Mouse (Mus musculus) layer of hippocampus, adult 11-12 months (tissue): ENCODE results near the gene Grid2.
A peak's percentile ranks its signal among the peaks of the same experiment; 100 is the strongest.

Experiments
- DNase-seq: peaks from one replicate; pipeline ENCODE4 v3.0.0; 2022; ENCODE audit warnings: low spot score

The Grid2 gene

DNA sequence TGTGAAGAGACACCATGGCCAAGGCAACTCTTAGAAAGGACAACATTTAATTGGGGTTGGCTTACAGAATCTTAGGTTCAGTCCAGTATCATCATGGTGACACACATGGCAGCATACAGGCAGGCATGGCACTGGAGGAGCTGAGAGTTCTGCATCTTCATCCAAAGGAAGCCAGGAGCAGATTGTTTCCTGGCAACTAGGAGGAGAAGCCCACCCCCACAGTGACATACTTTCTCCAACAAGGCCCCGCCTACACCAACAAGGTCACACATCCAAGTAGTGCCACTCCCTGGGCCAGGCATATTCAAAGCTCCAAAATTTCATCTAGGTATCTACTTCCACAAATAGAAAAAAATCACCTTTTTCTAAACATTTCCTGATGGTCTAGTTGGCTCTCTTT lies 1351.4 kb downstream of the Grid2 start:
- DNase-seq: no peak

DNA sequence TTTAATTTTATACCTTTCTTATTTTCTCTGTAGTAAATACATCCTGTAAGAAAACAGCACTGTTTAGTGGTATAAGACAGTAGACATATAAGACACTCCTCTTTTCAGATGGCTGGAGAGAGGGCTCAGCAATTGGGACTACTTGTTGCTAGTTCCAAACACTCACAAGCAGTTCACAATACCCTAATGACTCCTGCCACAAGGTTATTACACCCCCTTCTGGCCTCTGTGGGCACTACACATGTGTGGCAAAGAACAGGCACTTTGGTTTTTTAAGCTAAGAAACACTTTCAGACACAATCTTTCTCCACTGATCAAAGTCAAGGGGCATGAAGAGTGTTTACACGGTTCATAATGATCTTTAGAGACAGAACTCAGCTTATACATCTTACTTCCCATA lies 1352.3 kb downstream of the Grid2 start:
- peak; percentile 60 for DNase-seq

DNA sequence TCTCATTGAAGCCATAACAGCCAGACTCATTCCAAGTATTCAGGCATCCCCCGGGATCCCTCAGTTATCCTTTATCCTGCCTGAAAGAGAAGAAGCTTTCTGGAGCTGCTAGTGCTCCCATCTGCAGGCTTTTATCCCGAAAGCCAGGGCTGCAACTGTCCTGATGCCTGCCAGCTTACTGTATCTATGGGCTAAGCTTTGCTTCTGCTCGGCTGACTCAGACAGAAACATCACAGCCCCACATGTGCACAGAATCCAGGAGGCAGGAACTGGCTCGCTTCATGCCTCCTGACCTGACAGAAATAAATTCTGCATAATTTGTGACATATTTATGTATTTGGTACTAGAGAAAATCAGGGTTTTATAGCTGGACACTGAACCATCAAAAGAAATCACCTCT lies 1361.2 kb downstream of the Grid2 start:
- DNase-seq: no peak

DNA sequence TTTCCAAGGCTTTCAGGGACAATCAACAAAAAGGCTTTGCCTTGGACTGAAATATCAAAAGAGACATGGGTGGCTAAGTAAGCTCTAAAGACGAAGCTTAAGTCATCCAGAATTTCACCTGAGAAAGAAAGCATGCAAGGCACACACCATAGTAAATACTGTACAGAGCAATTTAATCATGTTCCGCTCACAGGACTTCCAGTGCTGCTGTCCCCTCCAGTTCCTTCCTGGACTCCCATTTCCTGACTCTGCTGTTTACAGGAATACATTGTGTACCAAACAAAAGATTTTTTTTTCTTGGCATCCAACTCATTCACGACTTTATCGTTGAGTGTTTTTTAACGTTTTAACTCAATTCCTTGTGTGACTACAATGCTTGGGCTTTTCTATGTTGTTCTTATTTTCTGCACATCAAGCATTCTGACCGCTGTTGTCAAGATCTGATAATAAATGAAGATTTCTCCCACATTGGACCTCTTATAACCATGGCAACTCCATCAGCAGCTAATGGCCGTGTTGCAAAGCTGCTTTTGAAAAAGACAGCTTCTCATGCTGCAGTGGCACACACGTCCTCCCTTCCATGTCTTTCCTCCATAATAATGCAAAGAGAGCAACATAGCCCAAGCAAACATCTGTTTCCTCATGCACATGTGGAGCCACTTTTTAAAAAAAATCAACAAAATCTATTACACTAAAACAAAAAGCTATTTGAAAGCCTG lies 1361.9 kb downstream of the Grid2 start:
- DNase-seq: no peak

DNA sequence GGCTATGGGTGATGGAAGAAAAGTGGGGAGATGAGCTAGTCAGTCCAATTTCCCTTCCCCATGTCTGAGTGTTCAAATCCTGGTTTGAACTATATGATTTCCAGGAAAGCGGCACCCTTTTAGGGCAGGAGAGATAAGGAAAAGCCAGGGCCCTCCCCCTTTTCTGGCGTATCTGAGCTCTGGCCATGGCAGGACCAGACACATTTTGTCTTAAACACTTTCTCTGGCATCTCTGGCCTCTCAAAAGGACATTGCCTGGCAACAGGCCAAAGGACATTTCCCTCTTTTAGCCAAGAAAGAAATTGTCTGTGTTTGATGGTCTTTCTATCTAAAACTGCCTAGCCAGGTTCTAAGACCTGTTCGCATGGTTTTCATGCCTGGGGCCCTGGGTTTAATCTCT lies 1367.7 kb downstream of the Grid2 start:
- DNase-seq: no peak

DNA sequence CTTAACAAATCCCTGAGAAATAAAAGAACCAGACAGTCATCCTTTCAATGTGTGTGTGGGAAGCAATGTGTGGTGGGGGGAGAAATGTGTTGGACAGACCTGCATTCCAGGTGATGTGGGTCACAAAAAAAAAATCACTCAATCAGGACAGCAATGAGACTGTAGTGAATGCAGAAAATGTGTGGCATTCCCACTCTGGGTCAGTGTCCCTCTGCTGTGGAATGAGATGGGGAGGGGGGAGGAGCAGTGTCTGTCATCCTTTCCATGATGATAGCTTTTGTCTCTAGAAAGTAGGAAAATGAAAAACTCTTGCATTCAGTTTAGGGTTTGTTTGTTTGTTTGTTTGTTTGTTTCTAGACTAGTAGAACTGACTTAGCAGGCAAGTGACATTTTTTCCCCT lies 1392.0 kb downstream of the Grid2 start:
- DNase-seq: no peak

DNA sequence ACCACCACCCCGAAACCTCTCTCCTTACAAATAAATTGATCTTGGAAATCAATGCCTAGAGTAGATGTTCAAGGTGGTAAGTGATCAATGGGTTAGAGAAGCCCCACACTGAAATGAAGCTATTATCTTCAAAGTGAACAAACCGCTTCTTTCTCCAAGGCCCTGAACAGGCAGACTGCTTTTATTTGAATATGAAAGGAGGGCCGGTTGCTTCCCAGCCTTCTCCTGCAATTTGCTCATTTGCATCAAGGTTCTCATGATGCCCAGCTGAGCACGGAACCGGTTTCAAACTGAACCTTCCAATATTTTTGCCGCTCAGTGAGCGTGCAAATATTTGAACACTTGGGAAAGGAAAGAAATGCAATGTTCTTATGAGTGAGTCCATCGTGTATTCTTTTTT lies 1392.5 kb downstream of the Grid2 start:
- DNase-seq: no peak

DNA sequence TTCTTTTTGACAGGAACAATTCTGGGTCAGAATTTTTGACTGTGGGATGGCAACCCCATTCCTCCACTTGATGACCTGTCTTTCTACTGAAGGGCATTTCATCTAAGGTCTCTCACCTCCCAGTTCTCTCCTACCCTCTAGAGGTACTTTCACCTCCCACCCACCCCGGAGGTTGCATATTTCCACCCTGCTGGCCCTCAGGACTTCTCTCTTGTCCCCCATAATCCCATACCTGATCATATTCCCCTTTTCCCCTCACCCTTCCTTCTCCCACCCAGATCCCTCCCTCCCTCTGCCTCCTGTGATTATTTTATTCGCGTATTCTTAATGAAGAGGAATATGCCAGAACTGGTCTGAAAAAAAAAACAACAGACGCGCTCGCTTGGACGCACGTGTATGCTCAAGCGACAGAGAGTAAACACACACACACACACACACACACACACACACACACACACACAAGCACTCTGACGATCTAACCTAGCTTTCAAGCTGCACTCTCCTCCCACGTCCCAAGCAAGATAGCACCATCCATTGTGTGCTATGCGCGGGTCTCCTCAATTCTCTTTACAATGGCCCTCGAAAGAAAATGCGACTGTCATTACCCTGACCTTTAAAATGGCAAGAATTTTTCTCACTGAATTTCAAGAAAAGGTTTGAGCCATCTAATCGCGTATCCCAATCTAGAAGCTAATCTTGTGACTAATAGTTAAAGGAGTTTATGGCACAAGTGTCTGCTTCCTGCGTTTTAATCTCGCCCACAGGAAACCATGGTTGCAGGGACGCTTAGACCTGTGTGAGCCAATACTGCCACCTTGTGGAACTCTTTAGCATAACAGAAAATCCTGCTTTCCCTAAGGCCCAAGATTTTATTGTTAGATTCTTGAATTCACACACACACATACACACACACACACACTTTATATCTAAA lies 1393.9 kb downstream of the Grid2 start:
- peak; percentile 81 for DNase-seq

DNA sequence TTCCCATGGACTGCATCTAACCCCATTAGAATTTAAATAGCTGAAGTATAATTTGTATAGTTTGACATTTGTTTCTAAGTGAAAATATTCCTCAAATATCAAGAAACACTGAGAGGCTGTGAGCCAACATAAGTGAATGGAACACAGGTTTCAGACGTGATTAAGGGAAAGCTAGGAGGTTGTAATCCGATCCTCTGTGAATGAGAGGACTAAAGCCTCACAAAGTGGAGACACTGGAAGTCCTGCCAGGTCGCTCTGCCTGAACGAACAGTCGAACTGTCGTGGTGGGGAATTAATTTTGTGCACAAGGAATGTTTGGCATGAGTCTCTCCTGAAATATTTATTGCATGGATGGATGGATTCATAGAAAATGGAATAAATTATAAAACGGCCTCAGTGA lies 1395.1 kb downstream of the Grid2 start:
- DNase-seq: no peak

DNA sequence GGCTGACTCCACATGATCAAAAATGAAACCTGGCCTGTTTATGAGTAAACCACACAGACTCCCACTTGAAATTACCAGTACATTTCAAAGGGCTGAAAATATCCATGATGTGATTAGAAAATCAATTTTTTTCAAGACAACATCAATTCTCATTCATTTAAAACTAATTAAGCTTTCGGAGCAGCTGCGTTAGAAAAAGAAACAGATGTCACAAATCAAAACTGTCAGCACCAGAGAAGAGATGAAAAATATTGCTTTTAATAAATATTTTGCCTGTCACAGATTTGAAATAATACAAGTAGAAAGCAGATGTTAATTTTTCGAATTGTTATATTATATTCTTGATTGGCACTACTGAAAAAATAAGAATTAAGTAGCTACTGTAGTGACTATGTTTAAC lies 1415.3 kb downstream of the Grid2 start:
- DNase-seq: no peak

DNA sequence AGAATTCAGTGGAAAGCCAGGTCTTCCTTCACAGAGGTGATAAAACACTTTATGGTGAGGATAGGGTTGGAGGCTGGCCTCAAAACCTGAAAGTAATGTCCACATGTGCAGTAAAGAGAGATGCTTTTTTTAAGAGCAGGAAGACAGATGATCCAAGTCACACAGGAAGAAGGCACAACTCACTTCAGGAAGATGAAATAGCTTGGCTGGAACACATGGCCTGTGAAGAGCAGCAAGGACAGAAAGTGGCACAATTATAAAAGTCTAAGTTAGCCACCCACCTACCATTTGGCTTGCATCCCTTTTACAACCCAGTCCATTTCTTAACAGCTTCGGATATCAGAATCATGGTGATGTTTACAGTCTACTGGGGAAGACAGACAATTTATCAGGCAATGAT lies 1423.1 kb downstream of the Grid2 start:
- no peak for DNase-seq

DNA sequence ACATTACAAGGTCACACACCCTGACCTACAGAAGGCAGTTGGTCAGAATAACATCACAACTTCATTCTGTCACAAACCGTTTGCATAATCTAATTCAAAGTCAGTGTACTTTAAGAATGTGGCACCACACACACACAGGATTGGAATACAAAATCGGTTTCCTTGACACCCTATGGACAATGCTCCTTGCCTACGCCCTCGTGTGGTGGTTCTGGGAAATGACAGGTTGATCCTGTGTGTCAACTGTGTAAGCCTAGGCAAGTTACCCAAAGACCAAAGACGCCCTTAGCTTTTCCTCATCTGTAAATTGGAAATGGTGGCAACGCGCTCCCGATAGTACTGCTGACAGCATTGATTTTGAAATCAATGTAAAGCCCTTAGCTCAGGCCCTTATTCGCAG lies 1428.3 kb downstream of the Grid2 start:
- DNase-seq: peak; percentile 37

DNA sequence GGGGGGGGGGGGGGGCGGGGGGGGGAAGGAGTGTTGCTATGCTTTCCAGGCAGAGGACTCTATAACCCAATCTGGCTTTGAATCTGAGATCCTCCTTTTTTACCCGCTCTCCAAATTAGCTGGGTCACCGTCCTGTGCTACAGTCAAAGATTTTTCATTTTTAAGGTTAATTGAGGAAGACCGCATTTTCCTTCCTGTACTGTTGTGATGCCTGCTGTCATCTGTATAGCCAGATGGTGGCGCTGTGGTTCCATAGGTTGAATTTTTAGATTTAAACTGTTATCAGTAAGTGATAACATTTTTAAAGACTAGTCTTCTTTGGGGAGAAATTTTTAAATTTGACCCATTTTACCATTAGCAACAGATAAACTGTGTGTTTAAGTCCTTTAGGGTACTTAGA lies 1429.3 kb downstream of the Grid2 start:
- DNase-seq: peak; percentile 52

DNA sequence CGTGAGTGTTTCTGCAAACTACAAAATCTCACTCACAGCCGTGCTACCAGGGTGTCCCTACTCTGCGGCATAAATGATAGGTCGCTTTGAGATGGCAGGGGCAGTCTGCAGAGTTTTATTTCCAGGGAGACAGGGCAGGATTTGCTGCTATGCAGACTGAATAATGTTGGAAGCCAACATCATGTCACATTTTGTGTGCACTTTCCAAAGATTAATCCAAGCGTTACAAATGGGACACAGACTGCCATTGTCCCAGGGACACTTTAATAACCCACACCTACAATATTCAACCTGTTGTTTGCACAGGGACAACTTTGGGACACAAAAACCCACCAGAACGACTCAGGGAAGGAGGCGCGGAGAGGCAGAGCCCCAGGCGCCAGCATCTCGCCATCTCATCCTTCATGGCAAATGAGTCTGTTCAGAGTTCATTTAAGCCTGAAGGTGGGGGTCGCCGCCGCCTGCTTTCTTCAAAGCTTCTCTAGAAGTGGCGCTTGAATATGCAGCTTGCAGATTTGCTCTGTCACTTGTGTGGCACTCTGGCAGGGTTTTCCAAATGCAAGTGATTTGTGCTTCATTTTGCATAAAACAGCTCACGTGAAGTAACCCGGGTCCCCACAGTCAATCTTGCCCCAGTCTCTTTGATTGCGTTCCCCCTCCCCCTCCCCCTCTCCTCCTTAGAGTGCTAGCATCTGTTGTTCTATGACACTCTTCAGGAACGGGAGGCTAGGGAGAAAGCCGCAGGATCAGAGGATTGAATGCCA lies 1432.7 kb downstream of the Grid2 start:
- no peak for DNase-seq

DNA sequence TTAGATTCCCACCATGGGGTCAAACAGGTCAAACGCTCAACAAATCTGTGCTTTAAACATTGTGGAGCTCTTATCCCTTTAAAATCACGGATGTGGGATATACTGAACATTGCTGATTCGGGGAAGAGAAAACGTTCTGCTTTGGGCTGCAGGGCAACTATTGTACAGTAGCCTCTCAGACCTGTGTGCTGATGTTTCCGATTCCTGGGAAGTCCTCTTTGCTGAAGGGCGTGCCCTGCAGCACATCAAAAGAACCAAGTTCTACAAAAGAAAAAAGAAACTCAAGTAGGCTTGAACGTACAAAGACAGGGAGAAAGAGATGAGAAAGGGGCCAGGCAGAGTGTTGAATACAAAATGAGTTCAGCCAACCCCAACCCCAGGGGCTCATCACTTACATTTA lies 1439.0 kb downstream of the Grid2 start:
- DNase-seq: no peak

DNA sequence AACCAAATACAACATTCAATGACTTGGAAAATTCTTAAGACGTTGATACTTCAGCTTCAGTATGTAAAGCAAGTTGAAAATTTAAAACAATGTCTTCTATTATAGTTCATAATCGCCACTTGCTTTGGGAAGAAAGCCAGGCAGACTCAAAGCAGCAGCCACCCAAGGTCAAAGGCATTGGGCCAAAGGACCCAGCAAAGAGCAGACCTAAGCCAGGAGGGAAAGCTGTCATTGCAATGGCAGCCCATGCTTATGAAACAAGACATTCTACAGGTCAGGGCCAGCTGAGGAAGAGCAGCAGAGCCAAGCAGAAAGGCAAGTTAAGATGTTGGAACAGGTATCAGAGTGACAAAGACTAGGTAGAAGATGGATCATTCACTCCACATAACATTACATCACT lies 1448.0 kb downstream of the Grid2 start:
- no peak for DNase-seq

DNA sequence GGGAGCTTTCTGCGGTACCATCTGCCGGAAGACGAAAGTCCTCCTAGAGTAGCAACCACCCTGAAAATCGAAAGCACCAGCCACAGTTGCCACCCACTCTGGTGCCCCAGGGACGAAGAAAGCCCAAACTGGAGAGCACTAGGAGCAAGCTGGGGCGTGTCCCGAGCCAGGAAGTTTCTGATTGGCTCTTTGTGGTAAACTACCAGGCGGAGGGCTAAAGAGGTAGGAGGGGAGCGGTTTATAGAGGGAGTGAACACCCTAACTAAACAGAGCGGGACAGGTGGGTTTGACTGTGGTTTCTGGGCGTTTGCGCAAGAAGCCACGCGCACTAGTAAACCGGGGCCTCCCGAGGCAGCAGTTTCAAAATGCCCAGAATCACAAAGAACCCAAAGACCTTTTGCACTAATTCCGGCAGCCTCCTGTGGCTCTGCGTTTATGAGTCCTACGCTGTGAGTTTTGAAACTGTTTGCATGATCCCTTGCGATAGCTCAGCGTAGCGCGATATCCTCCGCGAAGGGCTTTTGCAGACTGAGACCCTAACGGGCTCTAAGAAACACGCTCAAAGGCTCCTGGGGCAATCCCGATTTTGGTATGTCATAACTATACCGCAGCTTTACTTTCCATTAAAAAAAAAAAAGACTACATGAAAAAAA lies 1472.2 kb downstream of the Grid2 start:
- no peak for DNase-seq

DNA sequence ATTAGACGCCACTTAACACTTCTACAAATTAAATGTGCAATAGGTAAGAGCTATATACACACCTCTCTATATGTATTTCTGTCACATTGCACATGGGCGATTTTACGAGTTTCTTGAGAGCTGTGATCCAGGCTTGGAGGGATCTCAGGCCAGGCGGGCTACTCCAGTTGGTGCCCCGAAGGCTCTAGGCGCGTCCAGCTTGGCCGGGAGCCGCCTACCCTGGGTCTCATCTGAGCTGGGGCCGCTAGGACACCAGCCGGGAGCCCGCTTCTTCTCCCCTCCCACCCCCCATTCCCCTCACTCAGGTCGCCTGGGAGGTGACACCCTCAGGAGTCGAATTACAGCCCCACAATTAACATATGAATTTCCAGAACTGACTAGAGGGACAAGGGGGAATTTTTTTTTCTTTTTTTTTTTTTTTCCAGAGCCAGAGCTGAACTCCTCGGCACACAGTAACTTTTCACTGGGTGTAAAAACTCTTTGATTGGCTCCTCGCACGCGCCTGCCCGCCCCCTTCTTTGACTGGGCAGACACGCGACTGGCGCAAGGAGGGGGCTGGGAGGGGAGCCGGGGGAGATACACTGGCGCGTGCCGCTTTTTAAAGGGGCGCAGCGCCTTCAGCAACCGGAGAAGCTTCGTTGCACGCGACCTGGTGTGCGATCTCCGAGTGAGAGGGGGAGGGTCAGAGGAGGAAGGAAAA lies 1473.0 kb downstream of the Grid2 start, which contains the start of gene Atoh1:
Atoh1 (plus strand) TSS at position 627 of the 700 bp plus-strand sequence.
- DNase-seq: no peak

DNA sequence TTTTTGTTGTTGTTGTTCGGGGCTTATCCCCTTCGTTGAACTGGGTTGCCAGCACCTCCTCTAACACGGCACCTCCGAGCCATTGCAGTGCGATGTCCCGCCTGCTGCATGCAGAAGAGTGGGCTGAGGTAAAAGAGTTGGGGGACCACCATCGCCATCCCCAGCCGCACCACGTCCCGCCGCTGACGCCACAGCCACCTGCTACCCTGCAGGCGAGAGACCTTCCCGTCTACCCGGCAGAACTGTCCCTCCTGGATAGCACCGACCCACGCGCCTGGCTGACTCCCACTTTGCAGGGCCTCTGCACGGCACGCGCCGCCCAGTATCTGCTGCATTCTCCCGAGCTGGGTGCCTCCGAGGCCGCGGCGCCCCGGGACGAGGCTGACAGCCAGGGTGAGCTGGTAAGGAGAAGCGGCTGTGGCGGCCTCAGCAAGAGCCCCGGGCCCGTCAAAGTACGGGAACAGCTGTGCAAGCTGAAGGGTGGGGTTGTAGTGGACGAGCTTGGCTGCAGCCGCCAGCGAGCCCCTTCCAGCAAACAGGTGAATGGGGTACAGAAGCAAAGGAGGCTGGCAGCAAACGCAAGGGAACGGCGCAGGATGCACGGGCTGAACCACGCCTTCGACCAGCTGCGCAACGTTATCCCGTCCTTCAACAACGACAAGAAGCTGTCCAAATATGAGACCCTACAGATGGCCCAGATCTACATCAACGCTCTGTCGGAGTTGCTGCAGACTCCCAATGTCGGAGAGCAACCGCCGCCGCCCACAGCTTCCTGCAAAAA lies 1473.7 kb downstream of the Grid2 start:
- no peak for DNase-seq

DNA sequence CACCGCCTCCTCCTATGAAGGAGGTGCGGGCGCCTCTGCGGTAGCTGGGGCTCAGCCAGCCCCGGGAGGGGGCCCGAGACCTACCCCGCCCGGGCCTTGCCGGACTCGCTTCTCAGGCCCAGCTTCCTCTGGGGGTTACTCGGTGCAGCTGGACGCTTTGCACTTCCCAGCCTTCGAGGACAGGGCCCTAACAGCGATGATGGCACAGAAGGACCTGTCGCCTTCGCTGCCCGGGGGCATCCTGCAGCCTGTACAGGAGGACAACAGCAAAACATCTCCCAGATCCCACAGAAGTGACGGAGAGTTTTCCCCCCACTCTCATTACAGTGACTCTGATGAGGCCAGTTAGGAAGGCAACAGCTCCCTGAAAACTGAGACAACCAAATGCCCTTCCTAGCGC lies 1474.4 kb downstream of the Grid2 start:
- DNase-seq: no peak
